Mouse (Mus musculus): ENCODE data around the gene Pspn.

Gene Pspn

GRCm38 (mm10) chr17:56996506-56996905, 3.3 kb downstream of the Pspn start:
- no peak for DNase-seq (ENCODE audit: low spot score)

- DNase-seq (ENCODE audit: low spot score), result no peak
Observed at GRCm38 (mm10) chr17:56995046-56995445, 4.8 kb downstream of the Pspn start.

- DNase-seq (ENCODE audit: low spot score), result no peak
Observed at GRCm38 (mm10) chr17:56990966-56991365, 8.9 kb downstream of the Pspn start.

- DNase-seq (ENCODE audit: low spot score), result peak; percentile 97
Observed at GRCm38 (mm10) chr17:56990115-56990746, 9.6 kb downstream of the Pspn start, which contains the start of gene Clpp. TSS of gene Clpp (plus strand) at chr17:56990305.

GRCm38 (mm10) chr17:56989467-56990114, 10.2 kb downstream of the Pspn start:
- peak; percentile 89 for DNase-seq (ENCODE audit: low spot score)

- no peak for DNase-seq (ENCODE audit: low spot score)
Observed at GRCm38 (mm10) chr17:56988921-56989430, 10.8 kb downstream of the Pspn start.

GRCm38 (mm10) chr17:56988441-56988840, 11.4 kb downstream of the Pspn start:
- no peak for DNase-seq (ENCODE audit: low spot score)

- peak; percentile 43 for DNase-seq (ENCODE audit: low spot score)
Observed at GRCm38 (mm10) chr17:56986105-56986805, 13.6 kb downstream of the Pspn start.

GRCm38 (mm10) chr17:56985656-56986055, 14.2 kb downstream of the Pspn start:
- no peak for DNase-seq (ENCODE audit: low spot score)

- no peak for DNase-seq (ENCODE audit: low spot score)
Observed at GRCm38 (mm10) chr17:56984886-56985285, 14.9 kb downstream of the Pspn start.

- DNase-seq (ENCODE audit: low spot score), result no peak
Observed at GRCm38 (mm10) chr17:56982013-56982412, 17.8 kb downstream of the Pspn start, which contains the start of gene Acer1. TSS of gene Acer1 (minus strand) at chr17:56982126.

- no peak for DNase-seq (ENCODE audit: low spot score)
Observed at GRCm38 (mm10) chr17:56981049-56981448, 18.8 kb downstream of the Pspn start.

- no peak for DNase-seq (ENCODE audit: low spot score)
Observed at GRCm38 (mm10) chr17:56979524-56979923, 20.3 kb downstream of the Pspn start.

- no peak for DNase-seq (ENCODE audit: low spot score)
Observed at GRCm38 (mm10) chr17:56976531-56977390, 23.1 kb downstream of the Pspn start.

- DNase-seq (ENCODE audit: low spot score), result no peak
Observed at GRCm38 (mm10) chr17:56975391-56975790, 24.4 kb downstream of the Pspn start.

- DNase-seq (ENCODE audit: low spot score), result no peak
Observed at GRCm38 (mm10) chr17:56974708-56975240, 25.0 kb downstream of the Pspn start.

GRCm38 (mm10) chr17:56973956-56974707, 25.7 kb downstream of the Pspn start:
- DNase-seq (ENCODE audit: low spot score), result no peak

GRCm38 (mm10) chr17:56970081-56970480, 29.7 kb downstream of the Pspn start:
- DNase-seq (ENCODE audit: low spot score), result no peak

- DNase-seq (ENCODE audit: low spot score), result no peak
Observed at GRCm38 (mm10) chr17:56969321-56969720, 30.5 kb downstream of the Pspn start.

- no peak for DNase-seq (ENCODE audit: low spot score)
Observed at GRCm38 (mm10) chr17:56963646-56964045, 36.2 kb downstream of the Pspn start.
